Mouse (Mus musculus): ENCODE data around the gene Cdk17.

The Cdk17 gene

GRCm38 (mm10) chr10:93263431-93263830 is 102.8 kb downstream of the Cdk17 start:
- DNase-seq (ENCODE audit: low spot score): no peak

GRCm38 (mm10) chr10:93264001-93264400 is 103.3 kb downstream of the Cdk17 start:
- DNase-seq (ENCODE audit: low spot score): no peak

- no peak for DNase-seq (ENCODE audit: low spot score)
Observed at GRCm38 (mm10) chr10:93265833-93266232, 105.2 kb downstream of the Cdk17 start.

- no peak for DNase-seq (ENCODE audit: low spot score)
Observed at GRCm38 (mm10) chr10:93266521-93266920, 105.8 kb downstream of the Cdk17 start.

GRCm38 (mm10) chr10:93267509-93267908 is 106.8 kb downstream of the Cdk17 start:
- DNase-seq (ENCODE audit: low spot score): no peak

- no peak for DNase-seq (ENCODE audit: low spot score)
Observed at GRCm38 (mm10) chr10:93268339-93268738, 107.7 kb downstream of the Cdk17 start.

GRCm38 (mm10) chr10:93269744-93270143 is 109.1 kb downstream of the Cdk17 start:
- no peak for DNase-seq (ENCODE audit: low spot score)

- no peak for DNase-seq (ENCODE audit: low spot score)
Observed at GRCm38 (mm10) chr10:93270889-93271460, 110.3 kb downstream of the Cdk17 start.

GRCm38 (mm10) chr10:93271831-93272230 is 111.2 kb downstream of the Cdk17 start:
- no peak for DNase-seq (ENCODE audit: low spot score)

- DNase-seq (ENCODE audit: low spot score): no peak
Observed at GRCm38 (mm10) chr10:93272986-93273982, 112.6 kb downstream of the Cdk17 start.

- DNase-seq (ENCODE audit: low spot score): no peak
Observed at GRCm38 (mm10) chr10:93274277-93274696, 113.6 kb downstream of the Cdk17 start.

GRCm38 (mm10) chr10:93275212-93276136 is 114.8 kb downstream of the Cdk17 start:
- DNase-seq (ENCODE audit: low spot score): no peak

- DNase-seq (ENCODE audit: low spot score): peak; percentile 36
Observed at GRCm38 (mm10) chr10:93276349-93276763, 115.7 kb downstream of the Cdk17 start.

GRCm38 (mm10) chr10:93276857-93277256 is 116.2 kb downstream of the Cdk17 start:
- DNase-seq (ENCODE audit: low spot score): no peak

GRCm38 (mm10) chr10:93278361-93278760 is 117.7 kb downstream of the Cdk17 start:
- no peak for DNase-seq (ENCODE audit: low spot score)

- no peak for DNase-seq (ENCODE audit: low spot score)
Observed at GRCm38 (mm10) chr10:93279062-93279461, 118.4 kb downstream of the Cdk17 start.

GRCm38 (mm10) chr10:93280586-93280985 is 119.9 kb downstream of the Cdk17 start:
- DNase-seq (ENCODE audit: low spot score): no peak

- no peak for DNase-seq (ENCODE audit: low spot score)
Observed at GRCm38 (mm10) chr10:93281092-93281491, 120.4 kb downstream of the Cdk17 start.

GRCm38 (mm10) chr10:93282526-93282964 is 121.9 kb downstream of the Cdk17 start:
- DNase-seq (ENCODE audit: low spot score): no peak

GRCm38 (mm10) chr10:93283258-93283657 is 122.6 kb downstream of the Cdk17 start:
- DNase-seq (ENCODE audit: low spot score): no peak

GRCm38 (mm10) chr10:93285489-93285888 is 124.8 kb downstream of the Cdk17 start:
- no peak for DNase-seq (ENCODE audit: low spot score)

- DNase-seq (ENCODE audit: low spot score): no peak
Observed at GRCm38 (mm10) chr10:93287551-93288145, 127.0 kb downstream of the Cdk17 start.
